Mouse (Mus musculus): ENCODE data around the gene Enho. TPM values are rescaled to one million over a fixed set of nuclear protein-coding genes. Genes with fewer than 3 reads are reported as not detected.

Gene Enho
- polyA plus RNA-seq, 1 experiment from 2014 or later = 33.7 TPM

- Histone ChIP-seq H3K36me3 (no peaks in the 10 kb centered on the region; the same call in 1 of the 2 replicates), H3K4me3 (no peak overlapping the region), H3K4me1 (peaks cover 33% of the 10 kb centered on the region), H3K4me2 (replicated peaks) (no peak overlapping the region), H3K9ac (no peak overlapping the region), H3K27ac (no peak overlapping the region), H3K27me3 (peaks cover 13% of the 10 kb centered on the region; the same call in 1 of the 2 replicates), H3K9me3 (no peaks in the 10 kb centered on the region)
- WGBS = 72% methylated on average over 6 of the region's 6 CpGs
- ATAC-seq (ENCODE audit: insufficient number of reproducible peaks, insufficient read depth, low FRiP score, low TSS enrichment) = no peak
Observed at GRCm38 (mm10) chr4:41641199-41641822, 1.2 kb upstream of the Enho start.

- ATAC-seq (ENCODE audit: insufficient number of reproducible peaks, insufficient read depth, low FRiP score, low TSS enrichment) = peak; percentile 24; the same call in 1 of the 2 replicates
- H3K27ac ChIP-seq = peak overlapping the region; percentile 64; the same call in 1 of the 2 replicates
- H3K4me2 ChIP-seq (replicated peaks) = peak overlapping the region; percentile 59
- peaks cover 48% of the 10 kb centered on the region for H3K4me1 ChIP-seq
- H3K9me3 ChIP-seq = no peaks in the 10 kb centered on the region
- WGBS = 10% methylated on average over 10 of the region's 10 CpGs
- H3K27me3 ChIP-seq = peaks cover 16% of the 10 kb centered on the region; the same call in 1 of the 2 replicates
- peak overlapping the region; percentile 85 for H3K9ac ChIP-seq
- H3K36me3 ChIP-seq = no peaks in the 10 kb centered on the region; the same call in 1 of the 2 replicates
- peak overlapping the region; percentile 52 for H3K4me3 ChIP-seq
Observed at GRCm38 (mm10) chr4:41639214-41639841, 796 bp downstream of the Enho start.

GRCm38 (mm10) chr4:41638828-41639213 lies 1.3 kb downstream of the Enho start:
- Histone ChIP-seq H3K4me2 (replicated peaks) (peak overlapping the region; percentile 59), H3K4me1 (peaks cover 48% of the 10 kb centered on the region), H3K27me3 (peaks cover 16% of the 10 kb centered on the region; the same call in 1 of the 2 replicates), H3K27ac (no peak overlapping the region), H3K4me3 (peak overlapping the region; percentile 52), H3K9ac (peak overlapping the region; percentile 85; the same call in 1 of the 2 replicates), H3K9me3 (no peaks in the 10 kb centered on the region), H3K36me3 (no peaks in the 10 kb centered on the region; the same call in 1 of the 2 replicates)
- WGBS = 81% methylated on average over 6 of the region's 6 CpGs
- ATAC-seq (ENCODE audit: insufficient number of reproducible peaks, insufficient read depth, low FRiP score, low TSS enrichment) = no peak

DNA sequence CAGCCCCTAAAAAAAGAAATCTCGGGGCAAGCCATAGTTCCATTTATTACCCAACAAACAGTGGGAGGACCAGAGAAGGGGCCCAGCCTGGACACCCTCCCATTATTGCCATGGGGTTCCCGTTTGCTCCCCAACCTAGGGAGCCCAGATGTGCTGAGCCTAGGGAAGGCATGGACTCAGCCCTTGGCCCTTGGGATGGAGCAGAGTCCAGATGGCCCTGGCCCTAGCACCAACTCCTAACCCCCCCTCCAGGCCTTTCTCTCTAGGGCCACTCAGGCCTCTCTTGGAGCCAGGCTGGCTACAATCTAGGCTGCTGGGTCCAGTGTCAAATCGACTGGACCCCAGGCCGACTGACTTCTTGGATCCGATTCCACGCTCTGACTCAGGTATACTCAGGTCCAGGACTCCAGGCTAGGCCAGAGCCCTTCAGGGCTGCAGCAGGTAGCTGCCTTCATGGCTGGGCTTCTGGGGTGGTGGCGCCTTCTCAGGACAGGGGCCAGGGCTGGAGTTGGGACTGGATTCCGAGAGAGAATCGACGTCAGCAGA lies 1.9 kb downstream of the Enho start:
- H3K27ac ChIP-seq = no peak overlapping the region
- peak overlapping the region; percentile 59; the same call in 1 of the 2 replicates for H3K4me2 ChIP-seq (replicated peaks)
- no peak for ATAC-seq (ENCODE audit: insufficient number of reproducible peaks, insufficient read depth, low FRiP score, low TSS enrichment)
- H3K27me3 ChIP-seq = peaks cover 16% of the 10 kb centered on the region; the same call in 1 of the 2 replicates
- H3K4me1 ChIP-seq = peaks cover 48% of the 10 kb centered on the region
- no peak overlapping the region for H3K4me3 ChIP-seq
- H3K9ac ChIP-seq = no peak overlapping the region
- H3K36me3 ChIP-seq = no peaks in the 10 kb centered on the region; the same call in 1 of the 2 replicates
- H3K9me3 ChIP-seq = no peaks in the 10 kb centered on the region
- WGBS = 93% methylated on average over 10 of the region's 10 CpGs

- H3K4me1 ChIP-seq = peaks cover 55% of the 10 kb centered on the region
- no peaks in the 10 kb centered on the region for H3K9me3 ChIP-seq
- no peak for ATAC-seq (ENCODE audit: insufficient number of reproducible peaks, insufficient read depth, low FRiP score, low TSS enrichment)
- H3K27me3 ChIP-seq = peaks cover 16% of the 10 kb centered on the region; the same call in 1 of the 2 replicates
- H3K4me3 ChIP-seq = no peak overlapping the region
- no peak overlapping the region; the same call in 1 of the 2 replicates for H3K9ac ChIP-seq
- no peaks in the 10 kb centered on the region; the same call in 1 of the 2 replicates for H3K36me3 ChIP-seq
- WGBS = 76% methylated on average over 10 of the region's 10 CpGs
- H3K4me2 ChIP-seq (replicated peaks) = no peak overlapping the region
- H3K27ac ChIP-seq = no peak overlapping the region; the same call in 1 of the 2 replicates
Observed at GRCm38 (mm10) chr4:41636882-41637635, 3.1 kb downstream of the Enho start.

DNA sequence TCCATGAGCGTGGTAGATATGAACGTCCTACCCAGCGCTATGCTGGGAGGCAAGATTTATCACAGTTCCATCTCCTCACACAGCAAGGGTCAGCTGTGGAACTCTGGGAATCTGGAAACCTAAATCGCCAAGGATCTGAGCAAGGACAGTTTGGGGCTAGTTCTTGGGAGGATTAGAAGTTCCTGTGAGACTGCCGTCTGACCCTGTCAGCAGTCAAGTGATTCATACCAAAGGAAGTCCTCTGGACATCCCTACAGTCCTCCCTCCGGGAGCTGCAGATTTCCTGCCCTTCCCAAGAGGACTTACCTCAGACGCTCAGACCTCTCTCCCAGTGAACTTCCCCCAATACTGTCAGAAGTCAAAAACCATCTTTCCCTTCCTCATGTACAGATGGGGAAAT lies 3.8 kb downstream of the Enho start:
- ATAC-seq (ENCODE audit: insufficient number of reproducible peaks, insufficient read depth, low FRiP score, low TSS enrichment) = no peak
- Histone ChIP-seq H3K4me3 (no peak overlapping the region), H3K36me3 (no peaks in the 10 kb centered on the region; the same call in 1 of the 2 replicates), H3K9me3 (no peaks in the 10 kb centered on the region), H3K27ac (peak overlapping the region; percentile 70), H3K4me1 (peaks cover 62% of the 10 kb centered on the region), H3K9ac (no peak overlapping the region), H3K4me2 (replicated peaks) (0 out of 2 replicates have a peak overlapping the region, but pooled peaks have one; percentile 8), H3K27me3 (peaks cover 16% of the 10 kb centered on the region; the same call in 1 of the 2 replicates)
- 31% methylated on average over 7 of the region's 7 CpGs for WGBS

DNA sequence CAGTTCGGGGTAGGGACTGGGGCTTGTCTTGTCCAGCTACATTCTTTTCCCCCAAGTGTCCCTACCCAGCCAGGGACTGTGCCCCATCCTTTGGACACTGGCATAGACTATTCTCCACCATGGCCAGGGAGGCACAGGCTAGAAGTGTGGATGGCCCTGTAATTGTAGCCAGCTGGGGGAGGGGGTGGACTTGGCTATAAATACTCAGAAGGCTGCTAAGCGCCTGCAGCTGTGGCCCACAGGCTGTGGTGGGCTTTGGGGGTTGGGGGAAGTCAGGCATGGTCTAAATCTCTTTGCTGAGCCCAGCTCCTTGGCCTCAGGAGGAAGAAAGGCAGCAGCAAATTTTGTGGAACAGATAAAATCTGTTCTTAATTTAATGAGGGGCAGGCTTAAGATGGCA lies 4.2 kb downstream of the Enho start:
- peaks cover 16% of the 10 kb centered on the region; the same call in 1 of the 2 replicates for H3K27me3 ChIP-seq
- H3K4me1 ChIP-seq = peaks cover 66% of the 10 kb centered on the region
- peak overlapping the region; percentile 70; the same call in 1 of the 2 replicates for H3K27ac ChIP-seq
- H3K36me3 ChIP-seq = no peaks in the 10 kb centered on the region; the same call in 1 of the 2 replicates
- no peak for ATAC-seq (ENCODE audit: insufficient number of reproducible peaks, insufficient read depth, low FRiP score, low TSS enrichment)
- 44% methylated on average over 2 of the region's 2 CpGs for WGBS
- 0 out of 2 replicates have a peak overlapping the region, but pooled peaks have one; percentile 8 for H3K4me2 ChIP-seq (replicated peaks)
- no peaks in the 10 kb centered on the region for H3K9me3 ChIP-seq
- no peak overlapping the region for H3K4me3 ChIP-seq
- no peak overlapping the region for H3K9ac ChIP-seq

GRCm38 (mm10) chr4:41635224-41635623 lies 4.9 kb downstream of the Enho start:
- no peaks in the 10 kb centered on the region; the same call in 1 of the 2 replicates for H3K36me3 ChIP-seq
- peaks cover 16% of the 10 kb centered on the region; the same call in 1 of the 2 replicates for H3K27me3 ChIP-seq
- 73% methylated on average over 8 of the region's 8 CpGs for WGBS
- H3K27ac ChIP-seq = no peak overlapping the region
- H3K9me3 ChIP-seq = no peaks in the 10 kb centered on the region
- H3K4me2 ChIP-seq (replicated peaks) = no peak overlapping the region
- peaks cover 69% of the 10 kb centered on the region for H3K4me1 ChIP-seq
- no peak overlapping the region for H3K9ac ChIP-seq
- ATAC-seq (ENCODE audit: insufficient number of reproducible peaks, insufficient read depth, low FRiP score, low TSS enrichment) = no peak
- no peak overlapping the region for H3K4me3 ChIP-seq

GRCm38 (mm10) chr4:41634631-41635030 lies 5.5 kb downstream of the Enho start:
- H3K4me2 ChIP-seq (replicated peaks) = no peak overlapping the region
- peaks cover 16% of the 10 kb centered on the region; the same call in 1 of the 2 replicates for H3K27me3 ChIP-seq
- no peak for ATAC-seq (ENCODE audit: insufficient number of reproducible peaks, insufficient read depth, low FRiP score, low TSS enrichment)

GRCm38 (mm10) chr4:41633001-41633400 lies 7.1 kb downstream of the Enho start:
- Histone ChIP-seq H3K27ac (no peak overlapping the region), H3K36me3 (no peaks in the 10 kb centered on the region; the same call in 1 of the 2 replicates), H3K9ac (no peak overlapping the region), H3K4me3 (no peak overlapping the region), H3K9me3 (no peaks in the 10 kb centered on the region), H3K4me2 (replicated peaks) (no peak overlapping the region), H3K4me1 (peaks cover 75% of the 10 kb centered on the region), H3K27me3 (peaks cover 8% of the 10 kb centered on the region; the same call in 1 of the 2 replicates)
- ATAC-seq (ENCODE audit: insufficient number of reproducible peaks, insufficient read depth, low FRiP score, low TSS enrichment) = no peak
- 49% methylated on average over 9 of the region's 9 CpGs for WGBS

More at GRCm38 (mm10) chr4:41634631-41635030, 5.5 kb downstream of the Enho start:
- Histone ChIP-seq H3K27ac (no peak overlapping the region), H3K36me3 (no peaks in the 10 kb centered on the region; the same call in 1 of the 2 replicates), H3K4me1 (peaks cover 74% of the 10 kb centered on the region), H3K9me3 (no peaks in the 10 kb centered on the region), H3K4me3 (no peak overlapping the region), H3K9ac (no peak overlapping the region)
- WGBS = 75% methylated on average over 8 of the region's 8 CpGs

- Histone ChIP-seq H3K4me2 (replicated peaks) (peak overlapping the region; percentile 16; the same call in 1 of the 2 replicates), H3K4me1 (peaks cover 69% of the 10 kb centered on the region), H3K27me3 (0 out of 2 replicates have a peak, but pooled peaks cover 6% of the 10 kb centered on the region), H3K9me3 (no peaks in the 10 kb centered on the region), H3K4me3 (no peak overlapping the region), H3K27ac (peak overlapping the region; percentile 61), H3K9ac (no peak overlapping the region), H3K36me3 (no peaks in the 10 kb centered on the region)
- 1% methylated on average over 11 of the region's 11 CpGs for WGBS
- ATAC-seq (ENCODE audit: insufficient number of reproducible peaks, insufficient read depth, low FRiP score, low TSS enrichment) = no peak
Observed at GRCm38 (mm10) chr4:41631390-41631789, 8.7 kb downstream of the Enho start.

All from embryonic facial prominence, embryonic 12.5 days (tissue).